Mouse (Mus musculus) CD4-positive, CD25-positive, alpha-beta regulatory T cell (primary cell): ENCODE results near the gene Taf5l. TPM values are rescaled to one million over a fixed set of nuclear protein-coding genes. Genes with fewer than 3 reads are reported as not detected.

Experiments
- polyA plus RNA-seq: library from polyadenylated mRNA; unstranded; fragments of 100-300 nt; shearing (Covaris generic); gene quantifications from one replicate; pipeline ENCODE4 v1.2.1, GENCODE M21; 2017

The Taf5l gene
- 81.6 TPM for polyA plus RNA-seq

DNA sequence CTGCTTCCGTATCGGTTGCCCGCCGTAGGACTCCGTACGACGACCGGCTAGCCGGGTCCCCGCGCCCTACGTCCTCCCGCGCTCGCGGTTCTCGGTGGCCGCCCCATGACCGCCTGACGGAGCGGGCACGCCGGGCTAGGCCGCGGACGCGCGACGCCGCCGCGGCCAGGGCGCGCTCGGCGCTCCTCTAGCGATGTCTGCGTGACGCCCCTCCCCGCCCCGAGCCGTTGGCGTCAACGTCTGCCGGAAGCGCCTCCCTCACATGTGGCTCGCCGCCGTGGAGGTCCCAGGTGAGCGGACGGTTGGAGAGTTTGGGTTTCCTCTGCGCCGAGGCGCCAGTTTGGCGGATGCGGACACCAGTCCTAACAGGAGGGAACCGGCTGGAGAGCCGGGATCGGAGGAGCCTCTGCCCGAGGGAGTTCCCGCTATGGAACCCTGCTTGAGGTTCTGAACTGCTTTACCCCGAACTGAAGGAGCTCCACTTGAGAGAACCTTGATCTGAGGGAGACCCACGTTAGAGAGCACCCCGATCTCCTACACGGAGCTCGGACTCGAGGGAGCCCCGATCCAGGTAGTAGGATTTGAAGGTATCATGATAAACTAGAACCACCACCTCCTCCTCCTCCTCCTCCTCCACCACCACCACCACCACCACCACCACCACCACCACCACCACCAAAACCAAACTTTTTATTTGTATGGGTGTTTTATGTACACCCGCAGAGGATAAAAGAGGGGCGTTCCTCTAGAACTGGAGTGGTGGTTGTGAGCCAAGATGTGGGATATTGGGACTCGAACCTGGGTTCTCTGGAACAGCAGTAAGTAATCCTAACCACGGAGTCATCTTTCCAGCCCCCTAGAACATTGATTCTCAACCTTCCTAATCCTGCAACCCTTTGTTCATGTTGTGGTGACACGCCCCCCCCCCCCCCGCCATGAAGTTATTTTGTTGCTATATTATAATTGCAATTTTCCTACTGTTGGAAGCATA lies at the start of gene Taf5l, which contains the start of gene Urb2:
TSS of gene Taf5l (minus strand) at position 161 of the 991 bp plus-strand sequence.
TSS of gene Urb2 (plus strand) at position 272 of the 991 bp plus-strand sequence.

DNA sequence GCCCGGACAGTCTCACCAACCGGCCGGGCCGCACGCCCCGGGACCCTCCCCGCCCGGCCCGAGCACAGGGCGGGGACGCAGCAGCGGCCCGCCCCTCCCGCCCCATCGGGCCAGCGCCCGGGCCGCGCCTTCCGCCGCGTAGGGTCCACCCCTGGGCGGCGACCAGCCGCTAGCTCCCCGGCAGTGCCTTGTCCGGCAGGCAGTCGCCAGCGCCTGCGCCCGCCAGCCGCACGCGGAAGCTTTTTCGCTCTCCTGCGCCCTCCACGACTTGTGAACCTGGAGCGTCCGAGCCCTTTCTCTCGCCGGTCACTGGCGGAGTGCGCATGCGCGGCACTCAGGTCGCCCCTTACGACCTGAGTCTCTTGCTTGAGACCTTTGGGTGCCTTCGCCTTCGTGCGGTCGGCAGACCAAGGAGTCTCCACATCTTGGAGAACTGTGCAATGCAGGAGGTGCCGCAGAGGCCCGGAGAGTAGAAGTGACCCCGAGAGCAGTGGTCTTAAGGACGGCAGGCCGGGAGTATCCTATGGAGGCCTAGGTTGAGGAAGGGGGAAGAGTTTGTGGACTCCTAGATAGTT lies 38.3 kb downstream of the Taf5l start, which contains the start of gene Abcb10:
TSS of gene Abcb10 (minus strand) at position 297 of the 575 bp plus-strand sequence.

GRCm38 (mm10) chr8:123948942-123949685 lies 72.1 kb downstream of the Taf5l start, which contains the start of gene Nup133:
Gene Nup133 (minus strand): TSS chr8:123949265.

Other genes starting within 250 kb of the Taf5l start
- 16.6 TPM for gene Rab4a, start 215.4 kb downstream of the Taf5l start, polyA plus RNA-seq
- 14.0 TPM for gene Ccsap, start 161.2 kb downstream of the Taf5l start, polyA plus RNA-seq
- 0.25 TPM for gene Acta1, start 126.6 kb downstream of the Taf5l start, polyA plus RNA-seq
- 24.3 TPM for gene Nup133, start 72.1 kb downstream of the Taf5l start, polyA plus RNA-seq
- gene Abcb10, start 38.3 kb downstream of the Taf5l start, polyA plus RNA-seq, result 2.5 TPM
- gene Urb2, start 111 bp upstream of the Taf5l start, polyA plus RNA-seq, result 9.9 TPM
- gene Galnt2, start 210.0 kb upstream of the Taf5l start, polyA plus RNA-seq, result 61.6 TPM